Mouse (Mus musculus) adrenal gland (tissue): Measurements from ENCODE around the gene Myo1e.

ENCODE experiments used
- intact Hi-C: fragments of 180-260 bp; cut with DNase I; formaldehyde crosslinking; loops from one replicate; pipeline ENCODE4 v1.15.1; 2025

Myo1e gene

DNA sequence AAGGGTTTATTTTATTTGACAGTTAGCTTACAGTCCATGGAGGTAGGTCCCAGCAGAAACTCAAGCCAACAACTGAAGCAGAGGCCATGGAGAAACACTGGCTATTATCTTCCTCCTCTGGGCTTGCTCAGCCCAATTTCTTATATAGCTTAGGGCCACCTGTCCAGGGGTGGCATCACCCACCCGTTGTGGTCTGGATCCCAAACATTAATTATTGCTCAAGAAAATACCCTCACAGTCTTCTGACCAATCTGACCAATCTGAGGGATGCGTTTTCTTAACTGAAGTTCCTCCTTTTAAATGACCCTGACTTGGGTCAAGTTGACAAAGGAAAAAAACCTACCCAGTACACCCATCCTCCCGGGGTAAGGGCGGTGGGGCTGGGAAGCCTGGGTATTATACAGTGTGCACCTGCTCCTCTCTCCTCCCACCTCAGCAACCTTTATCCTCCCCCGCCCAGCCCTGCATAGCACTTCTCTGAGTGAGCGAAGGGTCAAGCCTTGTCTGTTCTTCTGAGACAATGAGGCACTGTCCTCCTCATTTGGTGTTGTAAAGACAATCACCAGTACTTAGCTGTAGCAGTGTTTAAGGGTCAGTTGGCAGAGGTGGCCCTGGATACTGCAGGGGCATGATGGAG, 12.3 kb downstream of the Myo1e start:
- intact Hi-C loops: no loop called here

DNA sequence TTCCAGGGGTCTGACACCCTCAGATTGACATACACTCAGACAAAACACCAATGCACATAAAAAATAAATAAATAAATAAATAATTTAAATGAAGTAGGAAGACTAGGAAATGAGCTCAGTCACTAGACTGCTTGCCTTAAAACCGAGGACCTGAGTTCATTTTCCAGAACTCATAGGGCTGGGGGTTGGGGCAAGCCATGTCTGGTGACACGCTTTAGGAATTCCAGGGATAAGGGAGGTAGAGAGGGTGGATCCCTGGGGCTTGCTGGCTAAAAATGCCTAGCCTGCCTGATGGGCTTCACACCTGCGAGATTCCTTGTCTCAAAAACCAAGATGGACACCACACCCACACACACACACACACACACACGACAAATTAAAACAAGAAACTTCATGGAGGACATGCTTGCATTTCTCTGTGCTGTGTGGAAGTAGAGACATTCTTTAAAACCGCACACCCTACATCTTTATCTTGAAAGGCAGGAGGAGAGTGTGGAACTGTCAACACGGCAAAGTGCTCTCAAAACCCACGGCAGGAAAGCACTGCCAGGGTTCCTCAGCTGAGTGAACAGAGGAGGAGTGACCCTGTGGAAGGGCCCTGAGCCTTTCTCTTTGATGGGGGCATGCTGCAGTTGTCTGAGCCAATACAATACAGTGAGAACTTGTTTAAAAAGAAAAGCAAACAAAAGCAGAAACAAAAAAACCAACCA, 13.5 kb downstream of the Myo1e start:
- intact Hi-C loops: no loop called here

DNA sequence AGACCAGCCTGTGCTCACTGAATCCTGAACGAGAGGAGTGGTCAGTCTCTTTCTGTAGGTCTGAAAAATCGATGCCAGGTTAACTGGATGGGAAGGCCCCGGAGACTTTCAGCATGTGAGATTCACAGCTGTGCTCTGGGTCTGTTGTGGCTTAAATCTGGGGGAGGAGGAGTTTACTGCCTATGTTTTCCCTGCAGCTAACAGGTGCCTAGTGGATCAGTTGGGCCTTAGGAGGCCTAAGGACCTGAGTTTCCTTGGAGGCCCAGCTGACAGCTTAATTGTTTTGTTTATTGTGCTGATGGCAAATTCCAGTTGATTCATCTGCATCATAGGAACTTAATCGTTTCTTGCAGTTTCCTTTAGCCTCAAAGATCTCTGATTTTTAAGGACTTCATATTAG, 16.0 kb downstream of the Myo1e start:
- intact Hi-C loops: no loop called here

DNA sequence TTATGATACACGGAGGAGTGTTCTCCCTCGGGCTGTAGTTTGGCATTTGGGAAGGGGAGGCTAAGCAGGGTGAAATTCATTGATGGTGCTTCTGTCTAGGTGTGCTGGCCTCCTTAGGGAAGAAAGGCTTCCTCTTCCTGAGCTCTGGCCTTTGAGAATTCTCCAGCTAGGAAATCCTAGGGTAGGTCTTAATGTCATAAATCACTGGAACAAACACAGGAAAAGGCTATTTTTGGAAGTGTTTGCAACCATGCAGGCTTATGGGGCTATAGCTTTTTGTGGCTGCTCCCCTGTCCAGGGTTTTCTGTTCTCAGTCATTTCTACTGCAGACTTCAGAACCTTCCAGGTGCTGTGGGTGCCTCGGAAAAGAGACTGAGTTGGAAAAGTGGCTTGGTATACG, 16.9 kb downstream of the Myo1e start:
- intact Hi-C loops: no loop called here

DNA sequence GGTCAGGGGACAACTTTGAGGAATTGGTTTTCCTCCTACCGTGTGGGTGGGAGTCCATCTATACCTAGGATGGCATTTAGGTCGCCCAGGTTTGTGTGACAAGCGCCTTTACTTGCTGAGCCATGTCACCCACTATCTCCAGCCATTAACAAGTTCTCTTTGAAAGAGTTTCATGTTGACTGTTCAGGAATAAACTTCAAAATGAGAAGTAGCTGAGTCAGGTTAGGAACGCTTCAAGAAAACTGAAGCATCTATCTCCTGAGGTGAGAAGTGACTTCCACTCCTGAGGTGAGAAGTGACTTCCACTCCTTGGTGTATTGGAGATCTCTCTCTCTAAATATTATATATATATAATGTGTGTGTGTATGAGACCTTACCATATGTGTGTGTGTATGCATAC, 19.2 kb downstream of the Myo1e start:
- intact Hi-C loops: no loop called here

DNA sequence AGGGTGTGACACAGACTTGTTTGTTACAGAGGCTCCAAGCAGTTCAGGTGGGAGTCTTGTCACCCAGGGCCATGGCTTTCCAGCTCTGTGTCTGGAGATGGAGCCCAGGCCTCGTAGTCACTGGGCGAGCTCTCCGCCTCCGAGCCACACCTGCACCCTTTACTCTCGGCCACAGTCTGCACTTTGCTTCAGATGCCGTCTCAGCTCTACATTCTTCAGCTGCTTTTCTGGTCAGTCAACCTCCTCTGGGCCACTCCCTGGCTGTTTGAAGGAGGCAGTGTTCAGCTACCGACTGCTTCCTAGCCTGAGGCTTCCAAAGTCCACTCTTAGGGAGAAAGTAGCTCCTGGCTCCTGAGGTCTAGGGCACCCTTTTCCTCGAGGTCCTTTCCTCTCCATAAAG, 22.7 kb downstream of the Myo1e start:
- intact Hi-C loops: loop anchor here (2.0 kb wide), 1 partner anchor 21 kb away; no protein-coding TSS in a partner anchor

DNA sequence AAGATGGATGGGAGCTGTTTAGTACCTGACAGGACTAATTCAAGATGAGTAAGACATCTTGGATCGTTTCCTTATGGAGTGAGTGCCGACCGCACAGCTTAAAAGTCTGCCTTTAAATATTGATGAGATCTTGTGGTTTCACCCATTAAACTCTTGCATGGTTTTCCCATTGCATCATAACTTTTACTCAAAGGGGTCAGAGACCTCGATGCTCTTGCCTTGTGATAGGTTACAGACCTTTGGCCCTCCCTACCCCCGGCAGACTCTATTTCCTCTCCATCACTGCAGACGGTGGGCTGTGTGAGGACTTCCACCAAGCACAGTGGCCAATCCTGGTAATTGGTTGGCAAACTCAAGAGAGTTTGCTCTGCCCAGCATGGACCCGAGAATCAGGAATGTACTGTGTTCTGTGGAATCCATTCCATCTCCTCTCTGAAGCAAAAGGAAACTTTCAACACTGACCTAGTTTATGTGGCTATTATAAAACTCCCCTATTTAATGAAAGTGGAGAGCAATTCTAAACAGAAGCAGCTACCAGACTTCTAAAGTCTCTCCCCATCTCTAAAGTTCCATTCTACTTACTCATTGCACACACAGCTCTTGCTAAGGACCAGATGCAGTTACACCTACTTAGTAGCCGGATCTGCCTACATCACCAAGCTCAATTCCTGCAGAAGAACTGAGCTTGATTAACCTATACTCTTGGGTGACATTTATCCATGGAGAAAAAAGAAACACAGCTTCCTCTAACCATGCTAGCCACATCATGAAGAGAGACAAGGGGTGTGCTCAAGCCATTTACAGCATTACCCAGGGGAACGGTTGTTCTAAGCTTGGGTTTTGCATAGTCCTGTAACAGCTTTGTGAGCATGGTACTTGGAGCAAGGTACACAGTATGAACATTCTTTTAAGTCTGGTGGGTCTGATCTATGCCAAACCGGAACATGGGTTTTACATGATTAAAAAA, 25.2 kb downstream of the Myo1e start:
- intact Hi-C loops: no loop called here

DNA sequence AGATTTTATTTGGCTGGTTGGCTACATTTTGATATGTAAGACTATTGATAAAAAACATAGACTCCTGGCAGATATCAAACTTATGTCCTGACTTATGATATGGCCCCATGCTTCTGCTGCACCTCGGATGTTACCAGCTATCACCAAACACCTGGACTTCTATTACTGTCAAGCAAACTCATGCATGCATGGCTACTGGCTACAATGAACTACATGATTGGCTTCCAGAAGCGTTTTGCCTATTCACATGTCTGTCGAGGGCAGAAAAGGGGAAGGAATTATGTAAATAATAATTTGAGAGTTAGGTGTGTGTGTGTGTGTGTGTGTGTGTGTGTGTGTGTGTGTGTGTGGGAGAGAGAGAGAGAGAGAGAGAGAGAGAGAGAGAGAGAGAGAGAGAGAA, 30.0 kb downstream of the Myo1e start:
- intact Hi-C loops: no loop called here

DNA sequence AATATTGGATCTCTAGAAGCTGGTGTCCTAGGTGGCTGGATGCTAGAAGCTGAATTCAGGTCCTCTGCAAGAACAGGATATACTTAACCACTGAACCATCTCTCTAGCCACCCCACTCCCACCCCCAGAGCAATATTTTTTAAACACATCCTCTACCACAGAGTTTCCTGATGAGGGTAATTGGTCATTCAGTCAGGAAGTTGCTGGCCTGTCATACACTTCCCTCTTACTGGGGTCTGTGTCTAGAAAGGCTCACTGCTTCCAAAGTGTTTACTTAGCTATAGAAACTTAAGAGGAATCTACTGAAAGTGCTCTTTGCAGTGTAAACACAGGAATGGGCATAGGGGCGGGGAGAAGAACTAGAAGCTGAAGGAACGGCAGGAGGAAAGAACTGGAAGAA, 30.4 kb downstream of the Myo1e start:
- intact Hi-C loops: no loop called here

DNA sequence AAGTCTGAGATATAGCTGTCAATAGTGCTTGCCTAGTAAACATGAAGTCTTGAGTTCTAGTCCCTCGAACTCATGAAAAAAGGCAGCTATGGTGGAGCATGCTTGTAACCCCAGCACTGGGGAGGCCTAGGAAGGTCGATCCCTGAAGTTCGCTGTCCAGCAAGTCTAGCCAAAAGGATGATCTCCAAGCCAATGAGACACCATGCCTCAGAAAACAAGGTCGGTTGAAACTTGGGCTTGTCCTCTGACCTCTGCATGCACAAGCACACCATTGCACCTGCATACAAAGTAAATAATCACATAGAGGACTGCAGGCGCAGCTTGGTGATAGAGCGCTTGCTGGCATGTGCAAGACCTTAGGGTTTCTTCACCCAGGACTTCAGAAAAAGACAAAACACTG, 31.2 kb downstream of the Myo1e start:
- intact Hi-C loops: no loop called here

DNA sequence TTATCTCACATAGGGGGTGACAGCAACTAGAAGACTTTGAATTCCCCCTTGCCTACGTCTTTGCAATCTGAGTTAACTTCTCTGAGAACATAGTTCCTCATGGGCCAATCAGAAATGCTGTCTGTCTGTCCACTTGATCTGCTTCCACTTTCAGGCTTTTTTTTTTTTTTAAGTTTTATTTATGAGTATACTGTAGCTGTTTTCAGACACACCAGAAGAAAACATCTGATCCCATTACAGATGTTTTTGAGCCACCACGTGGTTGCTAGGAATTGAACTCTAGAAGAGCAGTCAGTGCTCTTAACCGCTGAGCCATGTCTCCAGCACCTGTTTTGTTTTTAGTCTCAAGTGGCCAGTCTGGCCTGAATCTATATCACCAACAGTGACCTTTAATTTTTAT, 32.1 kb downstream of the Myo1e start:
- intact Hi-C loops: no loop called here

DNA sequence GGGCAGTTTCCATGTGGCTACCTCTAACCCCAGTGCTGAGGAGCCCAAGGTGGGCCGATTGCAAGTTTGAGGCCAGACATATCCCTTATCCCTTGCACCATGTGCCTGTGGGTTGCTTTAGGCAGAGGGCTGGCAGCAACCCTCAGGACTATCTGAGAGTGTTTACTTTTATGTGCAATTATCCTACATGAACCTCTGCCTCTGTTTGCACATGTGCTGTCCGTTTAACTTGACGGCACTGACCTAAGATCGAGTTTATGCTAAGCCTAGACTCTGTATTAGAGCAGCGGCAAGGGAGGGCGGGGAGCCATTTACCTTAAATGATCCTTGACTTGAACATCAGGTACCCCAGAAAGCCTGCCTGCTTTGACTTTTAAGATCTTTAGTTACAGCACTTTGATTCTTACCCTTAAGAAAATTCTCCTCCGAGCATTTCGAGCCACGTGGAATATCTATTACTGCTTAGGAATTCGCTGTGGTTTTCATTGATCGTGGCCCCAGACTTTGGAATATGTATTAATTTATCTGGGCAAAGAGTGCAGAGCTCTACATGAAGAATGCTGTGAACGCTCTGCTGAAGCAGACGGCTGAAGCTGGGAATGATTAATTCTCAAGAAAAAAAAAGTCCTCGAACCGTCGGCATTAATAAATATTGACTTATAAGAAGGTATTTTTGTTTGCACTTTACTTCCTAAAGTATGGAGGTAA, 33.7 kb downstream of the Myo1e start:
- intact Hi-C loops: no loop called here

DNA sequence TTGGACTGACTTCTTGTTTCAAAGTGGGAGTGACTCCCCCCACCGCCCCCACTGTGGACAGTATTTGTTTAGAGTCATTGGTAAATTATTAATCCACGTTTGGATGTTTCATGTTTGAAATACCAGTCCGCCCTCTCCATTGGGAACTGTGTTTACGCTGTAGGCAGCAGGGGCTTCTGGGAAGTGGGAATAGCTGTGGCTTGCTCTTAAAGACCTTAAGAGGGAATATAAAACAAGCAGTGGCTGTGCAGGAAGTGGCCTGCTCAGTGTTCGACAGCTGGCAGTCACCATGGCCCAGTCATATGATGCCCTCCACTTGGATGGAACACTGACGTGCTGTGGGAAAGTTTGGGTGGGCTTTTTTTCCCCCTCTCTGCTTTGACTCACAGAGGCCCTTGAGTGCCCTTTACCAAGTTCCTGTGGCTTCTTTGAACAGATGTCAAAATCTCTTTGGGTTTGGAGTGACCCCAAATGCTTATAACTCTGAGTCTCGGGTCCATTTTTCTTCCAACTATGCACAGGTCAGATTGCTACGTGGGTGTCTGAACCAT, 34.3 kb downstream of the Myo1e start:
- intact Hi-C loops: no loop called here

DNA sequence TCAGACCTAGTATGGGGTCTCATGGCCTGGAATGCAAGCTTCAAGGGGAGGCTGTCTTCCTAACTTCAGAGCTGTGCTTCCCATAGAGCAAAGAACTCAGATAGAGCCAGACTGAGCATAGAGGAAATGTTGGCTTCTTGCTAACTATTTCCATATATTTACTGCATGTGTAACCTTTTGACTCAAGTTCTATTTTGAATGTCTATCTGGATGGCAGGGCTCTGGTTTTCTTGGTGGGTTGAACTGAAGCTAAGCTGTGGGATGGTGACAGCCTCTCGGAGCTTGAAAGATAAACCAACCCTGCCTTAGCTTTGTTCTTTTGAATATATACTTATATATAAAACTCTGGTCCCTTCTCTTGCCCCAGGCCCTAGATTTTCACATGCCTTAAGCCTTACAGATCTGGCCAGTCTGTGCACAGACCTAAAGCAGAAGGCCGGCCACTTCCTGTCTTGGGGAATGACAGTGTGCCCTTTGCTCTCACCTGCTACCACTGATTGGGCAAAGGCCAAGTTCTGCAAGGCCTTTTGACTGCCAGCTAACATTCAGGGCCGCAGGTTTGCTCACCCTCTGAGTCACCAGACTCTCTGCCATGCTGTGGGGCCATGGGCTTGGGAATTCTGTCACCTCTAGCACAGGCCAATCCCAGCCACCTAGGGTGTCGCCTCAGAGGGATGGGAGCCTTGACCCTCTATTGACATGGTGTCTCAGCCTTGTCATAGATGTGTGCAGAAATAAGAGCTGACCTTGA, 35.1 kb downstream of the Myo1e start:
- intact Hi-C loops: no loop called here

DNA sequence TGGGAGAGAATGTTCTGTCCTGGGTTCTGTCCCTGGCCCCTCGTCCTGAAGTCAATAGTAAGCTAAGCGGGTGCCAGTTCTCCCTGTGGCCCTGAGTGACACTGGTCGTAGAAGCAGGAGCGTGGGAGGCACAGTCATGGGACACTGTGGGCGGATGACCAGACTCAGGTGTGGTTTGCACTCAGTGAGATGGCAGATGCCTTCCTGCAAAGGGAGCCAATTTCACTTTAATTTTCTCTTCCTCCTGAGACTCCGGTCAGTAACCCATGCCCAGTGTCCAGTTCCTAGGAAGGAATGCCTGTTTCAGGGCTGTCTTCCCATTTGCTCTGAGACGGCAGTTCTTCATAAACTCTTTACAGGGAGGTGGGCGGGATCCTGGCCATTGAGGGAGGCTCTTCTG, 36.1 kb downstream of the Myo1e start:
- intact Hi-C loops: no loop called here

DNA sequence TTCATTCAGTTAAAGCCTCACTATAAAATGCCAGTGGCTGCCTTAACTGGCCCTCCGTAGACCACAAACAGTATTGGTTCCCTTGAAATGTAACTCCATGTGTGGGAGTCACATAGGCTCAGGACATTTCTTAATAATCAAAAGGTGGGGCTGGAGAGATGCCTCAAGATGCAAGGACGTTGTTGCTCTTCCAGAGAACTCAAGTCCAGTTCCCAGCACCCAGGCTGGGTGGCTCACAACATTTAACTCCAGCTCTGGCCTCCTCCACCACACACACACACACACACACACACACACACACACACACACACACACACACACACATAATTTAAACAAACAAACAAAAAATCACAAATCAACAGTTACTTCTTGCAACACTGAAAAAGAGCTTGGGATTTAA, 36.6 kb downstream of the Myo1e start:
- intact Hi-C loops: no loop called here

DNA sequence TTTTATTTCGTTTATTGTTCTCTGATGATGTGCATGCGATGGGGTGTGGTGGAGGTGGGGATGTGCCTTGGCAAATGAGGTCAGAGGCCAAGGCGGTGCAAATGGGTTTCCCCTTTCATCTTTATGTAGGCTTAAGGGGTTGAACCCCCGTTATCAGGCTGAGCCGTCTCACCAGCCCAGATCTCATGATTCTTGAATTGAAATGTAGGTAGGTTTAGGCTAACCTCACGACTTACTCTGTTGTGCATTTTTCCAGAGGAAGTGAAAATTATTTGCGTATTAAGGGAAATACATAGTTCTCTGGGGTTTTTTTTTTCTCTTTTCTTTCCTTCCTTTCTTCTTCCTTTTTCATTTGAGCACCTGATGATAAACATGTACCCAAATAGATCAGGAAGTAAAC, 37.0 kb downstream of the Myo1e start:
- intact Hi-C loops: no loop called here

DNA sequence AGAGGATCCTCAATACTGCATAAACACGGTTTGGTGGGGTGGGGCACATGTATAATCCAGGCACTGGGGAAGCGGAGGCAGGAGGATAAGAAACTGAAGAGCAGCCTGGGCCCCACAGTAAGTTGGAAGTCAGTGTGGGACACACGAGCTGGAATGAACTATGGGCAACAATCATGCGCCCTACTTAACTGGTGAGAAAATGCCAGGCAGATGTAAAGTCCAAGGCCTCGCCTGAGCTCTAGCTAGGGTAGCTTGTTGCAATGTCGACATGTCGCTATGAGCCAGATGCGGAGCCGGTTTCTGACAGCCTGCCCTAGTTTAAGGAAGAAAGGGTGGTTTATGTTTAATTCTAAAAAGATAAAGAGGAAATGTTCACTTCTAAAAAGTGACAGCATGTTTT, 37.9 kb downstream of the Myo1e start:
- intact Hi-C loops: no loop called here

DNA sequence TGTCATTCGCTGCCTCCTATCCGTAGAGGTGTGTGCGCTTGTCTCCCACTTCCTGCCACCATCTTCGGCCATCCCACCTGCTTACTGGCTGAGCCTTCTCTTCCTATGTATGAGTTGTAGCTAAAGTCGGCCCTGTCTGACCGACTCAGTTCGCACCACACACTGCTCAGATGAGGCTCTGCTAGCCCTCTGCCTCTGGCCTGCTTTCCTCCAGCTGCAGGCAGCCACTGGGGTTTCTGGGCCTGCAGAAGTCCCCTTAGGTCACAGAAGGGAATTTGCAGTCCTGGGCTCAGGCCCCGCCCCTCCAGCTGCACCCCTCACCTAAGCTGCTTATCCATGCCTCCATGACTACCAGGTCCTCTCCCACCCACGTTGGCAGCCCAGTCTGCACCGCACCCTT, 39.3 kb downstream of the Myo1e start:
- intact Hi-C loops: no loop called here

DNA sequence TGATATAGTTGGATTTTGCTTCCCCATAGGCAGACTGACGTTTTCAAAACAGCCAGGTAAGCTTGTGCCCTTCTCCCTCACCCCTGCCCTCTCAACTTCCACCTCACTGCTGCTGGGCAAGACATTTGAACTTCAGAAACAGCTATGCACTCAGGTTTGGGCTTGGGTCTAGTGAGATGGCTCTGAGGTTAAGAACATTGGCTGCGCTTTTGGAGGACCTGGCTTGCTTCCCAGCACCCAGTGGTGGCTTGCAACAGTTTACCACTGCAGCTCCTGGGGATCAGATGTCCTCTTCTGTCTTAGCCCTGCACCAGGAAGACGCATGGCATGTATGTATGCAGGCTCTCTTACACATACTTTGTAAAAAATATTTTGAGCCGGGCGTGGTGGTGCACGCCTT, 40.9 kb downstream of the Myo1e start:
- intact Hi-C loops: no loop called here

DNA sequence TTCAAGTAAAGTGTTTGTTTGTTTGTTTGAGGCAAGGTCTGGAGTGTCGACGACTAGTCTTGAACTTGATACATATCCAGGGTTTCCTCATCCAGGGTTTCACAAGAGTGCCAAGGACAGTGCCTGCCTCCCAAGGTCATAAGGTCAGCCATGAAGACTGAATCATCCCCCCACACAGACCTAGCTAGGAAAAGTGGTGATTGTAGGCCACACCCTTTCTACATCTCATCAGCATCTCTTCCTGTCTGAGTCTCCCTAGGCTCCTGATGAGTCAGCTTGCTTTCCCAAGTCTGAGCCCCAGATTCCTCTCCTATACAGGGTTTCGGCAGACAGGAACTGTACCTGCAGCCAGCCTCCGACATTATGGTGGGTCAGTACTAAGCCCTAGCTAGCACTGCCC, 41.7 kb downstream of the Myo1e start:
- intact Hi-C loops: no loop called here
